Mouse (Mus musculus) fat pad, adult 2 months (tissue): Measurements from ENCODE around the gene Rab9.
"Not testable (repeated sequence)": the region's sequence is repeated elsewhere in the genome, so short reads cannot be mapped to it uniquely, and the experiment has no call there.

Source experiments
- DNase-seq: peaks from one replicate; pipeline ENCODE4 v3.0.0-alpha.2; 2011; ENCODE audit warnings: low read depth, low spot score; ENCODE audit errors: extremely low read depth

The Rab9 gene

GRCm38 (mm10) chrX:166479365-166479983, at the start of gene Rab9:
Gene Rab9, minus strand, starts transcription at chrX:166479867.
- no peak for DNase-seq

- DNase-seq: no peak
Observed at GRCm38 (mm10) chrX:166528126-166528525, 48.5 kb upstream of the Rab9 start.

GRCm38 (mm10) chrX:166525637-166526315, 46.1 kb upstream of the Rab9 start:
- DNase-seq: no peak

GRCm38 (mm10) chrX:166520782-166521181, 41.1 kb upstream of the Rab9 start:
- DNase-seq: no peak

- no peak for DNase-seq
Observed at GRCm38 (mm10) chrX:166518345-166518744, 38.7 kb upstream of the Rab9 start, which contains the start of gene Tceanc. Gene Tceanc, minus strand, starts transcription at chrX:166518567.

- no peak for DNase-seq
Observed at GRCm38 (mm10) chrX:166516631-166517030, 37.0 kb upstream of the Rab9 start.

- no peak for DNase-seq
Observed at GRCm38 (mm10) chrX:166515923-166516322, 36.3 kb upstream of the Rab9 start.

GRCm38 (mm10) chrX:166514035-166514434, 34.4 kb upstream of the Rab9 start:
- not testable (repeated sequence) for DNase-seq

GRCm38 (mm10) chrX:166512071-166512470, 32.4 kb upstream of the Rab9 start:
- DNase-seq: no peak

GRCm38 (mm10) chrX:166511107-166511506, 31.4 kb upstream of the Rab9 start:
- DNase-seq: no peak

GRCm38 (mm10) chrX:166509761-166510738, 30.4 kb upstream of the Rab9 start:
- peak; percentile 31 for DNase-seq

GRCm38 (mm10) chrX:166504421-166504820, 24.8 kb upstream of the Rab9 start:
- no peak for DNase-seq

GRCm38 (mm10) chrX:166499496-166500190, 20.0 kb upstream of the Rab9 start:
- no peak for DNase-seq

- no peak for DNase-seq
Observed at GRCm38 (mm10) chrX:166497771-166498170, 18.1 kb upstream of the Rab9 start.

- DNase-seq: no peak
Observed at GRCm38 (mm10) chrX:166495052-166495451, 15.4 kb upstream of the Rab9 start.

- peak; percentile 81 for DNase-seq
Observed at GRCm38 (mm10) chrX:166478631-166479364, 869 bp downstream of the Rab9 start.

- DNase-seq: no peak
Observed at GRCm38 (mm10) chrX:166477393-166477792, 2.3 kb downstream of the Rab9 start.

- DNase-seq: no peak
Observed at GRCm38 (mm10) chrX:166472612-166473011, 7.1 kb downstream of the Rab9 start.

GRCm38 (mm10) chrX:166468321-166468720, 11.3 kb downstream of the Rab9 start:
- DNase-seq: no peak

- no peak for DNase-seq
Observed at GRCm38 (mm10) chrX:166455525-166455924, 24.1 kb downstream of the Rab9 start.
